Mouse (Mus musculus) forebrain, postnatal 0 days (tissue): Measurements from ENCODE around the gene Timm9. TPM values are rescaled to one million over a fixed set of nuclear protein-coding genes. Genes with fewer than 3 reads are reported as not detected.

Experiments used
- ATAC-seq: fragments of 200-750 bp; cut with Nextera tagmentation; 2 replicates; pipeline ENCODE4 v1.8.0; 2017; ENCODE audit warnings: mild to moderate bottlenecking, moderate library complexity
- DNase-seq: peaks from one replicate; pipeline ENCODE4 v3.0.0-alpha.2; 2015
- H3K27ac ChIP-seq: fragments of 300-500 bp; sonication (generic); 2 replicates; pipeline ENCODE4 v1.5.1; 2014; ENCODE audit warnings: low read depth, mild to moderate bottlenecking, antibody characterized with exemption, low read length, moderate library complexity, mixed read lengths
- H3K27me3 ChIP-seq: fragments of 300-500 bp; sonication (generic); 2 replicates; pipeline ENCODE4 v1.6.1; 2014; ENCODE audit warnings: mild to moderate bottlenecking, low read length, mixed read lengths; ENCODE audit not compliant: insufficient read depth
- H3K36me3 ChIP-seq: fragments of 300-500 bp; sonication (generic); 2 replicates; pipeline ENCODE4 v1.6.1; 2014; ENCODE audit warnings: mild to moderate bottlenecking, moderate library complexity; ENCODE audit not compliant: insufficient read depth
- H3K4me1 ChIP-seq: fragments of 300-500 bp; sonication (generic); 2 replicates; pipeline ENCODE4 v1.6.1; 2014; ENCODE audit warnings: antibody characterized with exemption; ENCODE audit not compliant: insufficient read depth
- H3K4me2 ChIP-seq: fragments of 300-500 bp; sonication (generic); 2 replicates; pipeline ENCODE4 v1.6.1; 2014; ENCODE audit warnings: low read depth, mild to moderate bottlenecking, moderate library complexity
- H3K4me3 ChIP-seq: fragments of 300-500 bp; sonication (generic); 2 replicates; pipeline ENCODE4 v1.5.1; 2014; ENCODE audit warnings: low read depth, low read length, mixed read lengths
- H3K9ac ChIP-seq: fragments of 300-500 bp; sonication (generic); 2 replicates; pipeline ENCODE4 v1.6.1; 2014; ENCODE audit warnings: mild to moderate bottlenecking
- H3K9me3 ChIP-seq: fragments of 300-500 bp; sonication (generic); 2 replicates; pipeline ENCODE4 v1.6.1; 2016; ENCODE audit warnings: low read length
- CTCF ChIP-seq: sonication (generic); IDR thresholded peaks from 2 replicates; pipeline ENCODE4 v1.5.1; 2016; ENCODE audit warnings: antibody characterized with exemption, control low read depth, low read depth
- WGBS: fragments of 180-500 bp; shearing (Covaris S2); extraction: QIAGEN DNeasy Blood & Tissue Kit; methylation state at CpG from one replicate; pipeline ENCODE4 v1.1.7; 2014; 5-methylcytosine and 5-hydroxymethylcytosine counted together
- polyA plus RNA-seq: library from polyadenylated mRNA; unstranded; fragments of >200 nt; fragmentation: Nextera tagmentation; extraction: Ambion mirVana; gene quantifications from 2 replicates; pipeline ENCODE4 v1.2.1, GENCODE M21; 2015
- total RNA-seq: library from RNA; depleted of rRNA; stranded (reverse); fragments of >200 nt; gene quantifications from 2 replicates; pipeline ENCODE4 v1.2.3, GENCODE M21; 2014; rRNA removed

Gene Timm9
- total RNA-seq = 79.8 and 93.2 TPM in 2 replicates
- 123 and 128 TPM in 2 replicates for polyA plus RNA-seq

- H3K4me2 ChIP-seq = peak within 1 kb of the TSS; percentile 70
- H3K27ac ChIP-seq = peak within 1 kb of the TSS; percentile 72
- no peaks in the 10 kb centered on the region for H3K27me3 ChIP-seq
- peaks cover 16% of the 10 kb centered on the region for H3K4me1 ChIP-seq
- ATAC-seq (peak; percentile 93), DNase-seq (peak; percentile 96)
- peak within 1 kb of the TSS; percentile 97 for H3K9ac ChIP-seq
- no peaks in the 10 kb centered on the region for H3K9me3 ChIP-seq
- H3K36me3 ChIP-seq = peaks cover 22% of the 10 kb centered on the region
- WGBS = under 1% methylated on average over 52 of the region's 52 CpGs
- TF ChIP-seq CTCF = peak; percentile 11; the same call in 1 of the 2 replicates
- peak within 1 kb of the TSS; percentile 95 for H3K4me3 ChIP-seq
Measured at GRCm38 (mm10) chr12:71136130-71136973, at the start of gene Timm9, which contains the start of gene 2700049A03Rik. Timm9 (minus strand) TSS chr12:71136684. 2700049A03Rik (plus strand) TSS chr12:71136848.

GRCm38 (mm10) chr12:71184396-71184795 is 47.9 kb upstream of the Timm9 start:
- Histone ChIP-seq H3K4me2 (no peak overlapping the region), H3K4me1 (no peaks in the 10 kb centered on the region), H3K27me3 (no peaks in the 10 kb centered on the region), H3K36me3 (peaks cover 41% of the 10 kb centered on the region), H3K27ac (no peak overlapping the region), H3K9ac (no peak overlapping the region), H3K4me3 (no peak overlapping the region), H3K9me3 (no peaks in the 10 kb centered on the region)
- no peak for DNase-seq
- TF ChIP-seq CTCF = no peak
- 99% methylated on average over 4 of the region's 4 CpGs for WGBS
- ATAC-seq = no peak

- Histone ChIP-seq H3K36me3 (peaks cover 42% of the 10 kb centered on the region), H3K27me3 (no peaks in the 10 kb centered on the region), H3K27ac (no peak overlapping the region), H3K9me3 (no peaks in the 10 kb centered on the region), H3K4me3 (no peak overlapping the region), H3K4me1 (no peaks in the 10 kb centered on the region), H3K4me2 (no peak overlapping the region), H3K9ac (no peak overlapping the region)
- ATAC-seq (no peak), DNase-seq (no peak)
- WGBS = 98% methylated on average over 3 of the region's 3 CpGs
- no peak for TF ChIP-seq CTCF
Measured at GRCm38 (mm10) chr12:71183736-71184135, 47.3 kb upstream of the Timm9 start.

- no peak overlapping the region for H3K27ac ChIP-seq
- TF ChIP-seq CTCF = no peak
- WGBS = 86% methylated on average over 1 of the region's 1 CpGs
Measured at GRCm38 (mm10) chr12:71169911-71170310, 33.4 kb upstream of the Timm9 start.

DNA sequence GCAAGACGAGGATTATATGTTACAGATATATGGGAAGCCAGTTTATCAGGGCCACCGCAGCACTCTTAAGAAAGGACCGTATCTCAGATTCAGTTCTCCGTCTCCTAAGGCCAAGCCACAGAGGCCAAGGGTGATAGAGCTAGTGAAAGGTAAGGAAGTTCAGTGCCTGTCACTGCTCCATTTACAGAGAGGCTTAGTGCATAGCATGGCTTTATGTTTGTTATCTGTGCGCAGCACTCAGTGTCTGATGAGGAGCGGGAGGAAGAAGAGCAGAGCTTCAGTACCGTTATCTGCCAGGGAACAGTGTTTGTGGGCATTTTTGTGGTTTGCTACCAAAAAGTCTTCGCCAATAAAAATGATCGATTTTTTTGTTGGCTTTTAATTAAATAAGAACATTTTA is 27.9 kb upstream of the Timm9 start:
- no peaks in the 10 kb centered on the region for H3K9me3 ChIP-seq
- no peak overlapping the region for H3K4me3 ChIP-seq
- H3K36me3 ChIP-seq = peaks cover 46% of the 10 kb centered on the region
- DNase-seq (no peak), ATAC-seq (no peak)
- H3K4me2 ChIP-seq = no peak overlapping the region
- no peak overlapping the region for H3K27ac ChIP-seq
- H3K4me1 ChIP-seq = no peaks in the 10 kb centered on the region
- H3K27me3 ChIP-seq = no peaks in the 10 kb centered on the region
- 96% methylated on average over 9 of the region's 9 CpGs for WGBS
- no peak for TF ChIP-seq CTCF
- no peak overlapping the region for H3K9ac ChIP-seq

More at GRCm38 (mm10) chr12:71169911-71170310, 33.4 kb upstream of the Timm9 start:
- H3K4me3 ChIP-seq = no peak overlapping the region
- H3K36me3 ChIP-seq = peaks cover 38% of the 10 kb centered on the region
- no peak overlapping the region for H3K4me2 ChIP-seq
- H3K4me1 ChIP-seq = no peaks in the 10 kb centered on the region
- no peaks in the 10 kb centered on the region for H3K9me3 ChIP-seq
- DNase-seq (no peak), ATAC-seq (no peak)
- H3K9ac ChIP-seq = no peak overlapping the region
- H3K27me3 ChIP-seq = no peaks in the 10 kb centered on the region

GRCm38 (mm10) chr12:71157974-71158373 is 21.5 kb upstream of the Timm9 start:
- Histone ChIP-seq H3K36me3 (peaks cover 73% of the 10 kb centered on the region), H3K4me1 (no peaks in the 10 kb centered on the region), H3K9me3 (no peaks in the 10 kb centered on the region), H3K27ac (no peak overlapping the region), H3K27me3 (no peaks in the 10 kb centered on the region), H3K4me2 (no peak overlapping the region), H3K9ac (no peak overlapping the region), H3K4me3 (no peak overlapping the region)
- ATAC-seq (no peak), DNase-seq (no peak)
- TF ChIP-seq CTCF = no peak
- 80% methylated on average over 6 of the region's 6 CpGs for WGBS

DNA sequence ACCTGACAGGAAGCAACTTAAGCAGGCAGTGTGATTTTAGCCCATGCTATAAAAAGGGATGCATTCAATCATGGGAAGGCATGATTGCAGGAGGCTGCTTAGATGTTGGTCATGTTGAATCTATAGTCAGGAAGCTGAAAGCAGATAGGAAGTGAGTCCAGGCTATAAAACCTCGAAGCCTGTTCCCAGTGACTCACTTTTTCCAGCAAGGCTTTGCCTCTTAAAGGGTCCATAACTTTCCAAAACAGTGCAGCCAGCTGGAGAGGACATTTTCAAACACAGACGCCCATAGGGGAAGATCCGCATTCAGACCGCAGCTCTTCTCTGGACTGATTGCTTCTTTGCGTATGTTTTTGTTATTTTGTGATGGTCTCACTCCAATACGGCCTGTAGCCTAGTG is 18.5 kb upstream of the Timm9 start:
- no peak overlapping the region for H3K4me3 ChIP-seq
- no peak overlapping the region for H3K9ac ChIP-seq
- H3K9me3 ChIP-seq = no peaks in the 10 kb centered on the region
- H3K27me3 ChIP-seq = no peaks in the 10 kb centered on the region
- H3K27ac ChIP-seq = no peak overlapping the region
- WGBS = 97% methylated on average over 6 of the region's 6 CpGs
- no peak for TF ChIP-seq CTCF
- DNase-seq (no peak), ATAC-seq (no peak)
- no peak overlapping the region for H3K4me2 ChIP-seq
- H3K4me1 ChIP-seq = no peaks in the 10 kb centered on the region
- peaks cover 61% of the 10 kb centered on the region for H3K36me3 ChIP-seq
